Mouse (Mus musculus): ENCODE measurements around the gene Adam15.

DNA sequence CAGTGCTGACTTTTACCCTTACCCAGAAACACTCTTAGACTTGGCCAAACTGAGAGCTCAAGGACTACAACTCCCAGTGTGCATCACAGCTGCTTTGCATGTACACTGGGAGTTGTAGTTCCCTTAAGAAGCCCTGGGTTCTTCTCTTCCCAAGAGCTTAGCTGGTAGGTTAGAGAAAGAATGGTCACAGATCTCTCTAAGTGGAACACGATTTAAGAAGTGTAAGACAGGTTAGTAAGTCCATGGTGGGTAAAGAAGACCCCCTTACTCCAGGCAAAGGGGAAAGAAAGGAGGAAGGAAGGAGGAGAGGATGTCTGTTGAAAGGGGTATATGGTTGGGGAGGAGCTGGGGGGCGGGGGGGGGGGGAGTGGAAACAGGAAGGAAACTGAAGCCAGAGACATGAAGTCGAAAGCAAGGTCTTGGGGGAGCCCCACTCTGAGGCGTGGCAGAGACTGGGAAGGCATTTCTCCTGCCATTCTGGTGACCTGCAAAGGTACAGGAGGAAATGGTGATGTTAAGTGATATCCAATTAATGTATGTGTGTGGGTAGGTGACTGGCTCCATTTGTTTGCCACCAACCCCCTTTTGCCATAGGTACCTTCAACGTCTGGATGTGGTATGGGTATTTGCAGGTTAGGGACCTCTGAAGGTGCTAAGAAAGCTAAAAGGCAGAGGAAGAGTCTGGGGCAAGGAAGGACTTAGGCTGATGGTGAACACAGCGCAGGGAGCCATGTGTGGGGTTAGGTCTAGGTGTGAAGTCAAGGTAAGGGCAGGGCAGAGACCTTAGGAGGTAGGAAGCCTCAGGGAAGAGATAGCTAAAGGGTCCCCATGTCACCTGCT lies 39.3 kb upstream of the Adam15 start:
- TF ChIP-seq CTCF (IDR thresholded peaks at IDR 0.05; ENCODE audit: insufficient read depth, low read depth, low read length) (no peak), POLR2A (IDR thresholded peaks at IDR 0.05; ENCODE audit: insufficient read depth, low read depth, low read length) (no peak)

Measured in olfactory bulb, adult 2 months (tissue).